In genomic region chr11:69974907-69975306, GRCm38 (mm10) we compare ENCODE assay signal across 31 mouse cellular contexts. TPM values are rescaled to one million over a fixed set of nuclear protein-coding genes. Genes with fewer than 3 reads are reported as not detected.
"Had no signal": no experiment of that assay in that cellular context is flagged by ENCODE, and none has a peak within 500 bp of the region (broad histone marks: within the 10 kb centered on the region; RNA-seq: fewer than 3 reads in every experiment).

No protein-coding gene starts in this region.

- H3K27me3 ChIP-seq: embryonic facial prominence, embryonic 12.5 days; embryonic facial prominence, embryonic 13.5 days; embryonic facial prominence, embryonic 15.5 days; forebrain, embryonic 12.5 days; forebrain, embryonic 13.5 days; forebrain, embryonic 15.5 days had no signal

- DNase-seq: cerebellum, adult 9-10 months; cerebellum, adult 9-11 months; cerebellum, postnatal 10 days; cerebellum, postnatal 14 days; cerebellum, postnatal 25 days; cerebellum, postnatal 36 days; embryo, embryonic 11 days; forebrain, postnatal 0 days; gastrocnemius, adult 2 months; gastrocnemius, postnatal 10 days; gastrocnemius, postnatal 14 days; gastrocnemius, postnatal 25 days; gastrocnemius, postnatal 36 days; heart, adult 18-20 months; heart, adult 2 months had no signal

- ATAC-seq: forebrain, embryonic 13.5 days; forebrain, embryonic 14.5 days; forebrain, embryonic 15.5 days; forebrain, embryonic 16.5 days; forebrain, postnatal 0 days had no signal

- H3K9me3 ChIP-seq: embryonic facial prominence, embryonic 10.5 days; embryonic facial prominence, embryonic 12.5 days; embryonic facial prominence, embryonic 13.5 days; embryonic facial prominence, embryonic 15.5 days; forebrain, embryonic 10.5 days; forebrain, embryonic 12.5 days; forebrain, embryonic 13.5 days; forebrain, embryonic 15.5 days had no signal

- H3K9ac ChIP-seq: embryonic facial prominence, embryonic 12.5 days; embryonic facial prominence, embryonic 13.5 days; embryonic facial prominence, embryonic 15.5 days; forebrain, embryonic 12.5 days; forebrain, embryonic 13.5 days; forebrain, embryonic 15.5 days; forebrain, postnatal 0 days had no signal

- H3K4me3 ChIP-seq: embryonic facial prominence, embryonic 10.5 days; embryonic facial prominence, embryonic 12.5 days; embryonic facial prominence, embryonic 13.5 days; embryonic facial prominence, embryonic 15.5 days; erythroblast, embryonic 14.5 days; forebrain, embryonic 10.5 days; forebrain, embryonic 12.5 days; forebrain, embryonic 13.5 days; forebrain, embryonic 15.5 days; gastrocnemius, adult 2 months; heart, adult 2 months had no signal

- H3K27ac ChIP-seq: embryonic facial prominence, embryonic 10.5 days; embryonic facial prominence, embryonic 12.5 days; embryonic facial prominence, embryonic 13.5 days; embryonic facial prominence, embryonic 15.5 days; forebrain, embryonic 10.5 days; forebrain, embryonic 12.5 days; forebrain, embryonic 13.5 days; forebrain, embryonic 15.5 days; gastrocnemius, adult 2 months; heart, adult 2 months had no signal

- H3K4me2 ChIP-seq: embryonic facial prominence, embryonic 12.5 days; embryonic facial prominence, embryonic 13.5 days; embryonic facial prominence, embryonic 15.5 days; forebrain, embryonic 12.5 days; forebrain, embryonic 13.5 days; forebrain, embryonic 15.5 days had no signal

RNA-seq across cellular contexts. Expression of gene Cldn7, which starts 10.3 kb away (rescaled TPM):
- total RNA-seq: common myeloid progenitor, adult 5-6 weeks; forebrain, postnatal 0 days; gastrocnemius, adult 18-20 months; gastrocnemius, adult 2 months; gastrocnemius, adult 8-10 months; gastrocnemius, postnatal 36 days; granulocyte monocyte progenitor cell, adult 5-6 weeks; heart, adult 2 months had no signal
- polyA plus RNA-seq: cortical plate, adult 2 months; erythroblast, embryonic 14.5 days; forebrain, embryonic 14.5 days; forebrain, embryonic 16.5 days had no signal
